Mouse (Mus musculus): ENCODE measurements around the gene Stard7. TPM values are rescaled to one million over a fixed set of nuclear protein-coding genes. Genes with fewer than 3 reads are reported as not detected.

Stard7 gene
- total RNA-seq, 2 experiments from 2014 or later: 86.8 to 98.4 TPM

DNA sequence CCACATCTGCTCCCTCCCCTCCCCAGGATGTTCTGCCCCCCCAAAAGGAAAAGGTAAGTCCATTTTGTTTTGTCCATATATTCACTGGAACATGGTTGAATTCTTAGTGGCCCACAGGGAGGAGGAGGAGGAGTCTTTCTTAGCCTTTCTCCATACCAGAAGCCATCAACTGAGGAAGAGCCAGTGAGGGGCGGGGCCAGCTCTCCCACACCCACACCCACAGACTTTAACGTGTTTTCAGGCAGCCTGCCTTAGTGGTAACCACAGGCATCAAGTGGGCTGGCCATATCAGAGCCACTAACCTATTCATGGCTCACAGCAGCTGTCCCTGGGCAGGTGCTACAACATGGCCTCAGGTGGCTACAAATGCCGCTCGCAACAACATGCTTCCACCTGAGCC, 68.8 kb downstream of the Stard7 start:
- intact Hi-C loops (cut with DNase I; ENCODE audit: low total_unique reads): loop anchor here (10.0 kb wide), 1 partner anchor 94 kb away; the partner anchor contains the start of genes Ciao1 and Tmem127
- no peak for DNase-seq

DNA sequence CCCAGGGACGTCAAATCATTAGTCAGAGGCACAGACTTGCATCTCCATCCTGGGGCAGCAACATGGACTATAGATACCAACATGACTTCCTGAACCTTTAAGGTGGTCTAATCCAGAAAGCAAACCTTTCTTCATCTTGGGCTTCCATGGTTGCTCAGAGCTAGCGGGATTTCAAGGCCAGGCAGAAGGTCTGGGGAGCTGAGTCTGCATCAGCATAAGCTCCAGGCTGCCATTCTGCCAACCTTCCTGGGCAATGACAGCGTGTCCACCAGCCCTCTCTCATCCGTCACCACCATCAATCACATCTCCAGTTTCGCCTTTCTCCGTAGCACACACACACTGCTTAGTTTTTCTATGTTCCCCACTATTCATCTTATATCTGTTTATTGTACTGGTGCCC, 69.2 kb downstream of the Stard7 start:
- DNase-seq: no peak
- intact Hi-C loops (cut with DNase I; ENCODE audit: low total_unique reads): loop anchor here (10.0 kb wide), 1 partner anchor 94 kb away; the partner anchor contains the start of genes Ciao1 and Tmem127

DNA sequence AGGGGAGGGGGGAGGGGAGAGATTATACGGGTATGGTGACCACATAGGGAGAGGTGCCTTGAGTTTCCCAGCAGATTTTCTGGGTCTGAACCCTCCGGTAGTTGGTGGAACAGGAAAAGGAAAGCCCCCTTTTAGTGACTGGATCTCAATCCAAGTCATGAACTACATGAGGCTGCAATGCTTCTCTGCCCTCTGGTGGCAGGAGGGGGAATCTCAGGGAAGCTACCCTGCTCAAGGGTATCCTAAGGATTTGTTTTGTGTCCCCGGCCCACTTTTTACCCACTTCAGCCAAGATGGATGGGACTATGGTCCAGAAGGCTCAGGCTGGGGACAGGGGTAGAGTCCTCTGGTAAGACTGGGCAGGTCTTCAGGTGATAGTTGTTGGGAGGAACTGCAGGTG, 71.1 kb downstream of the Stard7 start:
- intact Hi-C loops (cut with DNase I; ENCODE audit: low total_unique reads): loop anchor here (5.0 kb wide), 1 partner anchor 34 kb away; no protein-coding TSS in a partner anchor
- DNase-seq: peak; percentile 53

- intact Hi-C loops (cut with DNase I; ENCODE audit: low total_unique reads): no loop called here
- no peak for DNase-seq
Observed at GRCm38 (mm10) chr2:127346334-127346733, 76.3 kb downstream of the Stard7 start.

DNA sequence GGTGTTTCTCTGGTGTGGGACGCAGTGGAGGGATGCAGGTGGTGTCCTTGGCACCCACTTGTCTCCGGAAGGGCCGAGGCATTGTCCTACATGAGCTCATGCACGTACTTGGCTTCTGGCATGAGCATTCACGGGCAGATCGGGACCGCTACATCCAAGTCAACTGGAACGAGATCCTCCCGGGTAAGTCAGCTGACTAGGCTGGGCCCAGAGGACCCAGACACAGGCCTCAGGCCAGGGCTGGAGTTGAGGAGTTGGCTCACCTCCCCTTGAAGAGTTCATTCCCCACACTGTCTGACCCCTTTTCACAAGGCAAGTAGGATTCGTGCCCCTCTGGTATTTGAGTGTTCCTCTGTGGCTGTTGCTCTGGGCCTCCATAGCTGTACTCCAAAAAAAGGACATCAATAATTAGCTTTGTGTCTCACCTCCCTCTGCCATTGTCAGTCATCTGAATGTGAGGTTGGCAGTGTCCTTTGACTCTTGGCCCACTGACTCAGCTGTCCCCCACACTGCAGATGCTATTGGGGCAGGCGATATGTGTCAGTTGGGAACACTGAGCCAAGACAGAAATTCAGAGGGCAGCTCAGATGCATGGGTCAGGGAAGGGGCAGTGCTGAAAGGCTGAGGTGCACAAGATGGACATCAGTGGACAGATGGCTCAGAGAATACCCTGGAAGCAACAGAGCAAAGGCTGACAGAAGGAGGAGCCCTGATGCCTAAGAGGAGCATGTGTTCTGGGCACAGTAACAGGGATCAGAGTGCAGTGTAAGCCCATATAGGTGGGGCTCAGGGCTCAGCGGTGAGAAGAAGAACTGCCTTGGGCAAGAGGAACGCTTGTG, 77.3 kb downstream of the Stard7 start:
- no peak for DNase-seq
- intact Hi-C loops (cut with DNase I; ENCODE audit: low total_unique reads): no loop called here

Other genes with a start within 250 kb of the Stard7 start
- gene Blvra, start 199.6 kb upstream of the Stard7 start, total RNA-seq (2021): 10 to 100 TPM; 13.2 to 16.4 TPM
- gene Ncaph, start 136.3 kb upstream of the Stard7 start, total RNA-seq (2021): 1 to 10 TPM; 4.5 to 6.6 TPM
- gene Itpripl1, start 126.8 kb upstream of the Stard7 start, total RNA-seq (2021): 1 to 10 TPM; 5.0 to 9.4 TPM
- gene 1810024B03Rik, start 61.9 kb upstream of the Stard7 start, total RNA-seq (2021): under 1 TPM; 0.66 to 0.72 TPM
- gene Snrnp200, start 61.8 kb upstream of the Stard7 start, total RNA-seq (2021): 10 to 100 TPM; 33.0 to 34.6 TPM
- gene Ciao1, start 22.4 kb upstream of the Stard7 start, total RNA-seq (2021): 10 to 100 TPM; 44.5 to 47.9 TPM
- 10 to 100 TPM; 24.0 to 28.9 TPM for gene Tmem127, start 22.3 kb upstream of the Stard7 start, total RNA-seq (2021)
- gene Dusp2, start 65.9 kb downstream of the Stard7 start, total RNA-seq (2021): 1 to 10 TPM; 1.6 TPM
- not detected for gene Astl, start 68.4 kb downstream of the Stard7 start, total RNA-seq (2021)
- gene Adra2b, start 93.0 kb downstream of the Stard7 start, total RNA-seq (2021): 1 to 10 TPM; 1.2 to 2.4 TPM
- gene Gpat2, start 155.0 kb downstream of the Stard7 start, total RNA-seq (2021): not detected
- gene Fahd2a, start 174.3 kb downstream of the Stard7 start, total RNA-seq (2021): 10 to 100 TPM; 14.5 to 17.5 TPM